Mouse (Mus musculus): ENCODE measurements around the gene Fbln2. TPM values are rescaled to one million over a fixed set of nuclear protein-coding genes. Genes with fewer than 3 reads are reported as not detected.
"Not testable (repeated sequence)": the region's sequence is repeated elsewhere in the genome, so short reads cannot be mapped to it uniquely, and the experiment has no call there.

The Fbln2 gene
- polyA plus RNA-seq (2012): 0.08 TPM in 1 of 2 replicates, not detected in the other

- TF ChIP-seq GATA1 (IDR thresholded peaks at IDR 0.05; ENCODE audit: low read length): not testable (repeated sequence)
Observed at GRCm38 (mm10) chr6:91212155-91212554, at the start of gene Fbln2. Fbln2 (plus strand) TSS chr6:91212455.

- TF ChIP-seq GATA1 (IDR thresholded peaks at IDR 0.05; ENCODE audit: low read length): no peak
Observed at GRCm38 (mm10) chr6:91163195-91163911, 48.9 kb upstream of the Fbln2 start.

- TF ChIP-seq GATA1 (IDR thresholded peaks at IDR 0.05; ENCODE audit: low read length): no peak
Observed at GRCm38 (mm10) chr6:91164584-91164983, 47.7 kb upstream of the Fbln2 start.

- no peak for TF ChIP-seq GATA1 (IDR thresholded peaks at IDR 0.05; ENCODE audit: low read length)
Observed at GRCm38 (mm10) chr6:91165210-91165609, 47.0 kb upstream of the Fbln2 start.

- no peak for TF ChIP-seq GATA1 (IDR thresholded peaks at IDR 0.05; ENCODE audit: low read length)
Observed at GRCm38 (mm10) chr6:91167828-91168227, 44.4 kb upstream of the Fbln2 start.

- TF ChIP-seq GATA1 (IDR thresholded peaks at IDR 0.05; ENCODE audit: low read length): no peak
Observed at GRCm38 (mm10) chr6:91169129-91169528, 43.1 kb upstream of the Fbln2 start.

GRCm38 (mm10) chr6:91171396-91171895, 40.8 kb upstream of the Fbln2 start:
- no peak for TF ChIP-seq GATA1 (IDR thresholded peaks at IDR 0.05; ENCODE audit: low read length)

- TF ChIP-seq GATA1 (IDR thresholded peaks at IDR 0.05; ENCODE audit: low read length): no peak
Observed at GRCm38 (mm10) chr6:91172381-91172780, 39.9 kb upstream of the Fbln2 start.

- no peak for TF ChIP-seq GATA1 (IDR thresholded peaks at IDR 0.05; ENCODE audit: low read length)
Observed at GRCm38 (mm10) chr6:91173221-91173880, 38.9 kb upstream of the Fbln2 start.

- TF ChIP-seq GATA1 (IDR thresholded peaks at IDR 0.05; ENCODE audit: low read length): no peak
Observed at GRCm38 (mm10) chr6:91174211-91174610, 38.0 kb upstream of the Fbln2 start.

GRCm38 (mm10) chr6:91180767-91181171, 31.5 kb upstream of the Fbln2 start:
- TF ChIP-seq GATA1 (IDR thresholded peaks at IDR 0.05; ENCODE audit: low read length): no peak

GRCm38 (mm10) chr6:91181320-91181719, 30.9 kb upstream of the Fbln2 start:
- no peak for TF ChIP-seq GATA1 (IDR thresholded peaks at IDR 0.05; ENCODE audit: low read length)

GRCm38 (mm10) chr6:91182075-91182490, 30.2 kb upstream of the Fbln2 start:
- TF ChIP-seq GATA1 (IDR thresholded peaks at IDR 0.05; ENCODE audit: low read length): no peak

GRCm38 (mm10) chr6:91183041-91183440, 29.2 kb upstream of the Fbln2 start:
- TF ChIP-seq GATA1 (IDR thresholded peaks at IDR 0.05; ENCODE audit: low read length): no peak

GRCm38 (mm10) chr6:91183980-91184379, 28.3 kb upstream of the Fbln2 start:
- no peak for TF ChIP-seq GATA1 (IDR thresholded peaks at IDR 0.05; ENCODE audit: low read length)

- no peak for TF ChIP-seq GATA1 (IDR thresholded peaks at IDR 0.05; ENCODE audit: low read length)
Observed at GRCm38 (mm10) chr6:91184776-91185175, 27.5 kb upstream of the Fbln2 start.

- TF ChIP-seq GATA1 (IDR thresholded peaks at IDR 0.05; ENCODE audit: low read length): no peak
Observed at GRCm38 (mm10) chr6:91185502-91185901, 26.8 kb upstream of the Fbln2 start.
